Comparison of ENCODE assay signal across 17 mouse cellular contexts in genomic region chr9:7070846-7071245, GRCm38 (mm10).
DNase-seq lines count a peak whose midpoint lies in the region; ATAC-seq lines count a peak whose summit lies in the region.
"Had no signal": no experiment of that assay in that cellular context is flagged by ENCODE, and none has a peak within 500 bp of the region (broad histone marks: within the 10 kb centered on the region; RNA-seq: fewer than 3 reads in every experiment).

No protein-coding gene starts in this region.

- DNase-seq in heart, postnatal 10 days, result peak; percentile 22 to 25
- peak; percentile 75 for DNase-seq in midbrain, embryonic 11.5 days (ENCODE audit: low spot score, missing footprints)
- DNase-seq in midbrain, embryonic 10.5 days (ENCODE audit: low spot score), result no peak
- peak; percentile 5 for DNase-seq in cerebellum, adult 11-12 months
- peak; percentile 73 to 80 for DNase-seq in cerebellum, postnatal 10 days
- DNase-seq in thymus, postnatal 10 days (ENCODE audit: low spot score in 2 of 2), result no peak
- DNase-seq: adrenal gland, postnatal 36 days; kidney, adult 11 months; layer of hippocampus, postnatal 36 days; lung, adult 18-20 months; lung, postnatal 36 days; spleen, adult 18-20 months; thymus, postnatal 4 days had no signal

- no peak overlapping the region for H3K4me3 ChIP-seq in heart, embryonic 12.5 days
- H3K4me3 ChIP-seq in midbrain, embryonic 11.5 days (ENCODE audit: low read depth, low read length), result no peak overlapping the region
- no peak overlapping the region for H3K4me3 ChIP-seq in midbrain, embryonic 10.5 days
- H3K4me3 ChIP-seq: erythroblast, embryonic 14.5 days; heart, embryonic 13.5 days; neural tube, embryonic 13.5 days had no signal

- H3K27me3 ChIP-seq in heart, embryonic 12.5 days (replicated peaks), result no peaks in the 10 kb centered on the region
- H3K27me3 ChIP-seq in midbrain, embryonic 11.5 days (ENCODE audit: control insufficient read depth, insufficient read depth, low read length), result no peaks in the 10 kb centered on the region
- H3K27me3 ChIP-seq in midbrain, embryonic 10.5 days (ENCODE audit: low read depth, poor library complexity, severe bottlenecking), result no peaks in the 10 kb centered on the region
- H3K27me3 ChIP-seq: heart, embryonic 13.5 days; neural tube, embryonic 13.5 days had no signal

- no peak overlapping the region for H3K9ac ChIP-seq in heart, embryonic 12.5 days
- no peak overlapping the region for H3K9ac ChIP-seq in midbrain, embryonic 11.5 days (ENCODE audit: low read length)
- H3K9ac ChIP-seq: heart, embryonic 13.5 days; neural tube, embryonic 13.5 days had no signal

- H3K4me2 ChIP-seq in heart, embryonic 12.5 days, result no peak overlapping the region
- no peak overlapping the region for H3K4me2 ChIP-seq in midbrain, embryonic 11.5 days
- H3K4me2 ChIP-seq: heart, embryonic 13.5 days; neural tube, embryonic 13.5 days had no signal

- H3K27ac ChIP-seq in heart, embryonic 12.5 days (ENCODE audit: poor library complexity, severe bottlenecking), result no peak overlapping the region
- H3K27ac ChIP-seq in midbrain, embryonic 11.5 days (ENCODE audit: low read depth, low read length), result no peak overlapping the region
- no peak overlapping the region for H3K27ac ChIP-seq in midbrain, embryonic 10.5 days (replicated peaks)
- H3K27ac ChIP-seq: heart, embryonic 13.5 days; neural tube, embryonic 13.5 days had no signal

- no peaks in the 10 kb centered on the region for H3K9me3 ChIP-seq in heart, embryonic 12.5 days (replicated peaks)
- H3K9me3 ChIP-seq in midbrain, embryonic 11.5 days (ENCODE audit: control insufficient read depth, low read length), result no peaks in the 10 kb centered on the region
- H3K9me3 ChIP-seq in midbrain, embryonic 10.5 days (replicated peaks), result no peaks in the 10 kb centered on the region
- H3K9me3 ChIP-seq: heart, embryonic 13.5 days; neural tube, embryonic 13.5 days had no signal

- no peak for ATAC-seq in heart, embryonic 12.5 days (ENCODE audit: insufficient number of reproducible peaks, low FRiP score)
- no peak for ATAC-seq in midbrain, embryonic 11.5 days (ENCODE audit: low FRiP score)

- H3K4me1 ChIP-seq in heart, embryonic 12.5 days (replicated peaks), result no peaks in the 10 kb centered on the region
- no peaks in the 10 kb centered on the region for H3K4me1 ChIP-seq in midbrain, embryonic 11.5 days (ENCODE audit: control insufficient read depth, insufficient read depth, low read length)
- H3K4me1 ChIP-seq in midbrain, embryonic 10.5 days, result no peaks in the 10 kb centered on the region
- H3K4me1 ChIP-seq: heart, embryonic 13.5 days; neural tube, embryonic 13.5 days had no signal

- H3K36me3 ChIP-seq in heart, embryonic 12.5 days, result peaks cover 7% of the 10 kb centered on the region; the same call in 1 of the 2 replicates
- H3K36me3 ChIP-seq in midbrain, embryonic 11.5 days (ENCODE audit: control insufficient read depth, insufficient read depth, low read length), result no peaks in the 10 kb centered on the region; the same call in 1 of the 2 replicates
- H3K36me3 ChIP-seq in midbrain, embryonic 10.5 days, result peaks cover 52% of the 10 kb centered on the region

- WGBS in heart, embryonic 12.5 days, result 82% methylated on average over 3 of the region's 3 CpGs
- 89% methylated on average over 3 of the region's 3 CpGs for WGBS in midbrain, embryonic 11.5 days
- 93% methylated on average over 3 of the region's 3 CpGs for WGBS in midbrain, embryonic 10.5 days

- intact Hi-C loops in heart, postnatal 10 days (cut with DNase I), result no loop called here

Comparison
In these comparisons a context has a peak if more than half of its experiments do, and no peak if none do; other contexts are left out.
1. DNase-seq: peak in heart, postnatal 10 days (2 of 2), midbrain, embryonic 11.5 days (single experiment), cerebellum, adult 11-12 months (single experiment) and cerebellum, postnatal 10 days (2 of 2); none in midbrain, embryonic 10.5 days (single experiment) and thymus, postnatal 10 days (0 of 2).